Mouse (Mus musculus) left cerebral cortex, postnatal 36 days (tissue): ENCODE measurements around the gene Prdm16. TPM values are rescaled to one million over a fixed set of nuclear protein-coding genes. Genes with fewer than 3 reads are reported as not detected.

ENCODE experiments used
- DNase-seq, 2 experiments: peaks; one replicate each; pipeline ENCODE4 v3.0.0; 2021 to 2022; ENCODE audit warnings: low spot score in 2 of 2, mixed read lengths in 1 of 2
- intact Hi-C: fragments of 180-260 bp; cut with DNase I; formaldehyde crosslinking; loops from one replicate; pipeline ENCODE4 v1.15.1; 2025
- total RNA-seq, 2 experiments: library from RNA; stranded (reverse); gene quantifications; 2 replicates each; pipeline ENCODE4 v1.2.3; 2021

Prdm16 gene
- total RNA-seq, result 1 to 10 TPM; 7.2 to 9.7 TPM

GRCm38 (mm10) chr4:154636721-154637311 is at the start of gene Prdm16:
Prdm16 (minus strand) TSS chr4:154636873.
- peak; percentile 28 to 41 for DNase-seq
- intact Hi-C loops, result loop anchor here (5.0 to 10.0 kb wide), 2 partner anchors 135 to 182 kb away; no protein-coding TSS in a partner anchor

- intact Hi-C loops, result no loop called here
- DNase-seq, result no peak
These were observed 46.5 kb upstream of the Prdm16 start for GRCm38 (mm10) chr4:154683068-154683752.

- no peak for DNase-seq
- intact Hi-C loops, result no loop called here
These were observed 45.6 kb upstream of the Prdm16 start for GRCm38 (mm10) chr4:154682311-154682710.

- no peak for DNase-seq
- intact Hi-C loops, result no loop called here
These were observed 38.8 kb upstream of the Prdm16 start for GRCm38 (mm10) chr4:154675441-154676000.

GRCm38 (mm10) chr4:154674966-154675365 is 38.3 kb upstream of the Prdm16 start:
- no peak for DNase-seq
- intact Hi-C loops, result loop anchor here (1.0 kb wide), 1 partner anchor 347 kb away; no protein-coding TSS in a partner anchor

- intact Hi-C loops, result loop anchor here (1.0 kb wide), 1 partner anchor 346 kb away; no protein-coding TSS in a partner anchor
These were observed 37.9 kb upstream of the Prdm16 start for GRCm38 (mm10) chr4:154674541-154674940.

GRCm38 (mm10) chr4:154673986-154674385 is 37.3 kb upstream of the Prdm16 start:
- no peak for DNase-seq

More at GRCm38 (mm10) chr4:154674541-154674940, 37.9 kb upstream of the Prdm16 start:
- peak in 1 of 2 experiments; percentile 34 for DNase-seq

GRCm38 (mm10) chr4:154672027-154672426 is 35.4 kb upstream of the Prdm16 start:
- no peak for DNase-seq
- intact Hi-C loops, result no loop called here

More at GRCm38 (mm10) chr4:154673986-154674385, 37.3 kb upstream of the Prdm16 start:
- intact Hi-C loops, result loop anchor here (1.0 kb wide), 1 partner anchor 346 kb away; no protein-coding TSS in a partner anchor

GRCm38 (mm10) chr4:154671232-154671912 is 34.7 kb upstream of the Prdm16 start:
- intact Hi-C loops, result no loop called here
- DNase-seq, result no peak

- intact Hi-C loops, result no loop called here
These were observed 31.1 kb upstream of the Prdm16 start, which contains the start of gene Actrt2 for GRCm38 (mm10) chr4:154667767-154668166. Actrt2 (minus strand) TSS chr4:154667867.

GRCm38 (mm10) chr4:154662681-154663215 is 26.1 kb upstream of the Prdm16 start:
- intact Hi-C loops, result no loop called here
- no peak for DNase-seq

More at GRCm38 (mm10) chr4:154667767-154668166, 31.1 kb upstream of the Prdm16 start, which contains the start of gene Actrt2:
- no peak for DNase-seq

GRCm38 (mm10) chr4:154661256-154661655 is 24.6 kb upstream of the Prdm16 start:
- DNase-seq, result no peak
- intact Hi-C loops, result no loop called here

GRCm38 (mm10) chr4:154660025-154660424 is 23.4 kb upstream of the Prdm16 start:
- no peak for DNase-seq
- intact Hi-C loops, result no loop called here

GRCm38 (mm10) chr4:154655134-154655910 is 18.6 kb upstream of the Prdm16 start:
- intact Hi-C loops, result no loop called here
- peak in 1 of 2 experiments; percentile 19 for DNase-seq

GRCm38 (mm10) chr4:154652494-154652893 is 15.8 kb upstream of the Prdm16 start:
- intact Hi-C loops, result no loop called here

GRCm38 (mm10) chr4:154649083-154649747 is 12.5 kb upstream of the Prdm16 start:
- DNase-seq, result no peak
- intact Hi-C loops, result no loop called here

More at GRCm38 (mm10) chr4:154652494-154652893, 15.8 kb upstream of the Prdm16 start:
- no peak for DNase-seq

- intact Hi-C loops, result loop anchor here (5.0 kb wide), 1 partner anchor 505 kb away; no protein-coding TSS in a partner anchor
- DNase-seq, result no peak
These were observed 5.8 kb upstream of the Prdm16 start for GRCm38 (mm10) chr4:154642496-154642895.
